Mouse (Mus musculus) frontal cortex, postnatal 10 days (tissue): ENCODE measurements around the gene Phpt1.
A peak's percentile ranks its signal among the peaks of the same experiment; 100 is the strongest.
"Not testable (repeated sequence)": the region's sequence is repeated elsewhere in the genome, so short reads cannot be mapped to it uniquely, and the experiment has no call there.

Source experiments
- DNase-seq, 2 experiments: peaks; one replicate each; pipeline ENCODE4 v3.0.0; 2022; ENCODE audit warnings: low spot score in 2 of 2, mixed read lengths in 1 of 2

Phpt1 gene

GRCm38 (mm10) chr2:25560551-25560950 lies 14.5 kb downstream of the Phpt1 start:
- no peak for DNase-seq

- DNase-seq: no peak
These were observed 16.2 kb downstream of the Phpt1 start for GRCm38 (mm10) chr2:25558774-25559173.

- no peak for DNase-seq
These were observed 17.1 kb downstream of the Phpt1 start for GRCm38 (mm10) chr2:25557964-25558360.

GRCm38 (mm10) chr2:25557221-25557963 lies 17.6 kb downstream of the Phpt1 start, which contains the start of gene Edf1:
Edf1 (plus strand) TSS chr2:25557847.
- peak; percentile 90 to 95 for DNase-seq

- DNase-seq: no peak
These were observed 18.7 kb downstream of the Phpt1 start for GRCm38 (mm10) chr2:25556296-25556695.

- not testable (repeated sequence) for DNase-seq
These were observed 19.5 kb downstream of the Phpt1 start for GRCm38 (mm10) chr2:25555479-25555878.

- DNase-seq: not testable (repeated sequence)
These were observed 21.7 kb downstream of the Phpt1 start for GRCm38 (mm10) chr2:25553171-25553786.

- no peak for DNase-seq
These were observed 23.8 kb downstream of the Phpt1 start for GRCm38 (mm10) chr2:25551186-25551585.

- DNase-seq: no peak
These were observed 25.7 kb downstream of the Phpt1 start for GRCm38 (mm10) chr2:25549021-25549991.

GRCm38 (mm10) chr2:25546811-25547491 lies 28.1 kb downstream of the Phpt1 start, which contains the start of gene Traf2:
Traf2 (minus strand) TSS chr2:25546940.
- peak; percentile 99 for DNase-seq

GRCm38 (mm10) chr2:25545996-25546810 lies 28.8 kb downstream of the Phpt1 start:
- DNase-seq: no peak

- no peak for DNase-seq
These were observed 33.2 kb downstream of the Phpt1 start for GRCm38 (mm10) chr2:25541644-25542367.

- DNase-seq: no peak
These were observed 34.5 kb downstream of the Phpt1 start for GRCm38 (mm10) chr2:25540541-25540948.

- DNase-seq: no peak
These were observed 38.5 kb downstream of the Phpt1 start for GRCm38 (mm10) chr2:25536531-25536930.

- no peak for DNase-seq
These were observed 40.2 kb downstream of the Phpt1 start for GRCm38 (mm10) chr2:25534866-25535182.

- DNase-seq: peak in 1 of 2 experiments; percentile 21
These were observed 40.7 kb downstream of the Phpt1 start for GRCm38 (mm10) chr2:25534178-25534865.

- no peak for DNase-seq
These were observed 41.3 kb downstream of the Phpt1 start for GRCm38 (mm10) chr2:25533707-25534106.

GRCm38 (mm10) chr2:25526510-25527302 lies 48.3 kb downstream of the Phpt1 start:
- no peak for DNase-seq
